Mouse (Mus musculus): ENCODE measurements around the gene Akr1e1.

DNA sequence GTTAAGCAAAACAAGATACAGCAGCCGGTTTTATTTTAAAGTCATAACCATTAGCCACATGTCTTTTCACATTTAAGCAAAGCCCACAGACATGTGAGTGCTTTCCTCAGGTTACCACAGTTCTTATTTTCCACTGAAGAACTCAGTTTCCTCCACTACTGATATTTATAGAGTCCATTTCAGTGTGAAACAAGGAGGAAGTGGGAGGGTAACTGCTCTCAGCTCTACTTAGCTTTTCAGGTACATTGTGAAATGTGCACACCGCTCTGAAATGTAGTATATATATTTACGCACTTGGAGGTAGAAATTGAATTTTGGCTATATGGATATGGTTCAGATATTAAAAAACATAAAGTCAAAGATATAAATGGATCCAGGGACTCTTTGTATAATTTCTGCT is 36.3 kb upstream of the Akr1e1 start:
- no peak for TF ChIP-seq CTCF (conservative IDR thresholded peaks at IDR 0.05; ENCODE audit: insufficient read depth, insufficient read length, low read depth, low read length)
- TF ChIP-seq POLR2A (IDR thresholded peaks at IDR 0.05; ENCODE audit: low read depth, low read length), result no peak
